Mouse (Mus musculus): ENCODE measurements at regions not wholly inside any gene's neighbourhood (a gene's known extent, or its start where the extent isn't known, plus 50 kb on each side); places are given as distances from the start of the nearest gene placed in this dataset.

DNA sequence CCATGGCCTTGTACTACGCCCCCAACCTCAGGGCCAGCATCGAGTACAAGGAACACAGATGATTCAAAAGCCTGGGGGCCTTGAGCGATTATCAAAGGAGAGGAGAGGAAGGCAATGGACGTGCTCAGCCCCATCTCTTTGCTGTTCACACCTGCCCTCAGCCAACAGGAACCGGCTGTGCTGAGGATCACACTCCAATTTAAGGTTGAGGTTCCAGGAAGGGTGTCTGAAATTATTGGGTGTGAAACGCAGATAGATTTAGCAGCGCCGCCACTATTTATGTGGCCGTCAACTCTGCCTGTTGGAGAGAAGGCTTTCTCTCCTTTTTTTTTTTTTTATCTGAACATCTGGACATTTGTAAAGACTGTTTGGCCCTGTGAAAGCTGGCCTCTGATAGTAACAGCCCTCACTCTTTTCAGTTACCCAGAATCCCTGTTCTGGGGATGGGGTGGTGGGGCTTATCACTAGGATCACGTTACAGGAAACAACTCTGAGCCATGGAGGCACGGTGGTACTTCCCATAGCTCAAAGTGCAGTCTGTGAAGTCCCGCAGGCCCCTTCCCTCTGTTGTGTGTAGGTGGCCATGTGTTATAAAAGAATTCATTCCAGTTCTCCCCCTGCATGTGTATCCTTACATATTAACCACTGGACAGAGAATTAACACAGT is 256.7 kb downstream of the Hs3st3b1 start:
- WGBS: 68% methylated on average over 12 of the region's 12 CpGs
- Histone ChIP-seq H3K36me3 (ENCODE audit: control insufficient read depth, insufficient read depth) (no peaks in the 10 kb centered on the region), H3K9ac (ENCODE audit: low read depth, low read length) (no peak overlapping the region), H3K4me2 (replicated peaks; ENCODE audit: low read depth) (no peak overlapping the region), H3K27me3 (replicated peaks; ENCODE audit: control insufficient read depth, insufficient read depth, low read length) (no peaks in the 10 kb centered on the region), H3K4me1 (replicated peaks; ENCODE audit: control insufficient read depth, insufficient read depth, low read length) (no peaks in the 10 kb centered on the region), H3K9me3 (ENCODE audit: control insufficient read depth) (no peaks in the 10 kb centered on the region), H3K4me3 (ENCODE audit: low read depth, low read length) (no peak overlapping the region), H3K27ac (ENCODE audit: low read depth, low read length) (no peak overlapping the region)
- no peak for TF ChIP-seq CTCF (IDR thresholded peaks at IDR 0.05; ENCODE audit: low read depth)
- ATAC-seq: no peak

DNA sequence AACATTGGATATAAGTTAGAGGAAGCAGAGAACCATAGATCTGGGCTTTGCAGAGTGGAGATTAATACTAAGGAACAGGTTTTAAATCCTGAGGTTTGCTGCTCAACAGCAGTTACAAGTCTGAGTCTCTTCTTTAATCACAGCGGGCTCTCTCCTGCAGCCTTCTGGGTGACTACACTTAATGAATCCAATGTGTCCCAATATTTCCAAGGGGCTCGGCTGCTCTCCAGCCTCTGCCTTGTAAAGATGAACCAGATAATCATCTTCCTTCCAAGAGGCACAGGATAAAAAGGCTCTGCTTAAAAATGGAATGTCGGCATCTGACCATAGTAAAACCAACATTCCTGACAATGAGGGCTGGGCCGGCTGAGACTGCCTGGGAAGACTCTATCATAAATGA is 251.6 kb downstream of the Hs3st3b1 start:
- Histone ChIP-seq H3K36me3 (ENCODE audit: control insufficient read depth, insufficient read depth) (no peaks in the 10 kb centered on the region), H3K27ac (ENCODE audit: low read depth, low read length) (no peak overlapping the region), H3K4me2 (replicated peaks; ENCODE audit: low read depth) (no peak overlapping the region), H3K27me3 (replicated peaks; ENCODE audit: control insufficient read depth, insufficient read depth, low read length) (no peaks in the 10 kb centered on the region), H3K9ac (ENCODE audit: low read depth, low read length) (no peak overlapping the region), H3K9me3 (ENCODE audit: control insufficient read depth) (no peaks in the 10 kb centered on the region), H3K4me3 (ENCODE audit: low read depth, low read length) (no peak overlapping the region), H3K4me1 (replicated peaks; ENCODE audit: control insufficient read depth, insufficient read depth, low read length) (no peaks in the 10 kb centered on the region)
- 68% methylated on average over 4 of the region's 4 CpGs for WGBS
- no peak for TF ChIP-seq CTCF (IDR thresholded peaks at IDR 0.05; ENCODE audit: low read depth)
- ATAC-seq: no peak

DNA sequence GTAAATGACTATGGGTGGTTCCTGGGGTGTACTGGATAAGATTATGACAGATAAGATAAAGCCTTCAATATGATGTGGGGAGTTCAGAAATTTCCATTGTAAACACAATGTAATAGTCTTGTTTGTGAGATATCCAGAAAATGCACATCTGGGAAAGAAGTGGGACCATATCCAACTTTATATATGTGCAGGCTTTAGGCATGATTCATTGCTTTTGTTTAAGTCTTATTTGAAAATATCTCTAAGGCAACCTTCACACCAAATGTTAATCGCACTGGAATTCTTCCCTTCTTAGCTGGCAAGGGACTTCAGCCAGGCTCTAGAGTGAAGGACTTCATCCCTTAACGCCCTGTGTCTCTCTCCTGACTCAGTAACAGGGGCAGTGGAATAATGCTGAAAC is 250.3 kb downstream of the Hs3st3b1 start:
- Histone ChIP-seq H3K4me1 (replicated peaks; ENCODE audit: control insufficient read depth, insufficient read depth, low read length) (no peaks in the 10 kb centered on the region), H3K27me3 (replicated peaks; ENCODE audit: control insufficient read depth, insufficient read depth, low read length) (no peaks in the 10 kb centered on the region), H3K4me2 (replicated peaks; ENCODE audit: low read depth) (no peak overlapping the region), H3K9ac (ENCODE audit: low read depth, low read length) (no peak overlapping the region), H3K36me3 (ENCODE audit: control insufficient read depth, insufficient read depth) (no peaks in the 10 kb centered on the region), H3K27ac (ENCODE audit: low read depth, low read length) (no peak overlapping the region), H3K4me3 (ENCODE audit: low read depth, low read length) (no peak overlapping the region), H3K9me3 (ENCODE audit: control insufficient read depth) (no peaks in the 10 kb centered on the region)
- TF ChIP-seq CTCF (IDR thresholded peaks at IDR 0.05; ENCODE audit: low read depth): no peak
- WGBS: 49% methylated on average over 2 of the region's 2 CpGs
- ATAC-seq: no peak

DNA sequence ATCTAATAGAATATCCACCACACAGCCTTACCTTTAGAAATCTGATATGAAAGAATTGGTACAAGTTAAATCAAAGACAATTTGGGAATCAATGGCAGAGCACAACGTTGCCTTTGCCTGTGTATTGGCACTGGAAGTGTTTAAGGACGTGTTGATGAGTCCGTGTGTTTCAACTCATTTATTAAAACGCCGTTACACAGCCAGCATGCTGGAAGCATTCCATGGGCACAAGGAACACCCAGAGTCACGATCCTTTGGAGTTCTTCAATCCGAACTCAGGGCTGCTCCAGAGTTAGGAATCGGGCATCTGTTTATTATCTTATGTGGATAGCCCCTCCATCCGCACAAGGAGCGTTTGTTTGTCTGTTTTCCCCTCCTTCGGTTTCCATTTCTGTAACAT is 244.2 kb downstream of the Hs3st3b1 start:
- WGBS: 82% methylated on average over 11 of the region's 11 CpGs
- no peak for ATAC-seq

DNA sequence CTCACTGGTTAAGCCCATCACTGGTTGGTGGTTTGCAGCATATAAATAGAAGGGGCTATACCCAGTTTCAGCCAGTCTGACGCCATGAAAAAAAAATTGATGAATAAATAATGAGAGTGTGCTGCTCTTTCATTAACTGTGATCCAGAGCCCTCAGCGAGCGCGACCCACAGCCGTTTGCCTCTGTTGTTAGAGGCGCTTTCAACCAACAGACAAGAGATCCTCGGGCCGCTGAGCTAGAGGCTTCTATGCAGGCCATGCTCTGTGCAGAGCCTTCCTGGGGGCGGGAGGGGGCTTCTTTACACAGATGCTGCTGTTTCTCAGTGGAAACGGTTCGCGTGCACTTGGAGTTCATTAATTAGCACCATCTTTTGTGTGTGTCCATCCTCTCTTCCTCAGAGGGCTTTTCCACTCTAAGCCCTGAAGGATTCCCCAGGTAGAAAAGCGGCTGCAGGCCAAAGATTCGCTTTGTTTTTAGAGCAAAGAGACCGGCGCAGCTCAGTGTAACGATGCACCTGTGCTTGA is 243.6 kb downstream of the Hs3st3b1 start:
- no peaks in the 10 kb centered on the region for H3K9me3 ChIP-seq (ENCODE audit: control insufficient read depth)
- no peak for ATAC-seq
- H3K4me2 ChIP-seq (replicated peaks; ENCODE audit: low read depth): no peak overlapping the region
- no peaks in the 10 kb centered on the region for H3K36me3 ChIP-seq (ENCODE audit: control insufficient read depth, insufficient read depth)
- no peak for TF ChIP-seq CTCF (IDR thresholded peaks at IDR 0.05; ENCODE audit: low read depth)
- H3K4me3 ChIP-seq (ENCODE audit: low read depth, low read length): no peak overlapping the region
- no peak overlapping the region for H3K27ac ChIP-seq (ENCODE audit: low read depth, low read length)
- H3K9ac ChIP-seq (ENCODE audit: low read depth, low read length): no peak overlapping the region
- H3K27me3 ChIP-seq (replicated peaks; ENCODE audit: control insufficient read depth, insufficient read depth, low read length): no peaks in the 10 kb centered on the region
- no peaks in the 10 kb centered on the region for H3K4me1 ChIP-seq (replicated peaks; ENCODE audit: control insufficient read depth, insufficient read depth, low read length)
- 85% methylated on average over 17 of the region's 17 CpGs for WGBS

More for the DNA sequence above, 244.2 kb downstream of the Hs3st3b1 start:
- Histone ChIP-seq H3K4me2 (replicated peaks; ENCODE audit: low read depth) (no peak overlapping the region), H3K4me3 (ENCODE audit: low read depth, low read length) (no peak overlapping the region), H3K4me1 (replicated peaks; ENCODE audit: control insufficient read depth, insufficient read depth, low read length) (no peaks in the 10 kb centered on the region), H3K27me3 (replicated peaks; ENCODE audit: control insufficient read depth, insufficient read depth, low read length) (no peaks in the 10 kb centered on the region), H3K9me3 (ENCODE audit: control insufficient read depth) (no peaks in the 10 kb centered on the region), H3K36me3 (ENCODE audit: control insufficient read depth, insufficient read depth) (no peaks in the 10 kb centered on the region), H3K9ac (ENCODE audit: low read depth, low read length) (no peak overlapping the region), H3K27ac (ENCODE audit: low read depth, low read length) (no peak overlapping the region)
- no peak for TF ChIP-seq CTCF (IDR thresholded peaks at IDR 0.05; ENCODE audit: low read depth)

DNA sequence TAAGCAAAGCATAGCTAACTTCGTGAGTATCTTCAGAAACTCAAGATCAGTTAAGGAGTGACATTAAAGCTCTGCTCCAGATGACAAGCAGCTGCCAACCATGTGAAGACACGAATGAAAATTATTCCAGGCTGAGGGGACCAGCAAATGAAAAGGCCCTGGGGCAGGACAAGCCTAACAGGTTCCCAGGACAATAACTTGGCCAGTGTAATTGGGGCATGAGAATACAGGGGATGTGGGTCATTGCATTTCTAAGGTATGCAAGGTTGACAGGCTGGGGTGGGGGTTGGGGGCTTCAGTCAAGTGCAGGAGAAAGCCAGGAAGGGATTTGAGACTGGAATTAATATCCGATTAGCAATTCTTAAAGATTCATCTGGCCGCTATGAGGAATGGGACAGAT is 242.6 kb downstream of the Hs3st3b1 start:
- no peaks in the 10 kb centered on the region for H3K36me3 ChIP-seq (ENCODE audit: control insufficient read depth, insufficient read depth)
- H3K9me3 ChIP-seq (ENCODE audit: control insufficient read depth): no peaks in the 10 kb centered on the region
- no peak overlapping the region for H3K4me3 ChIP-seq (ENCODE audit: low read depth, low read length)
- H3K27ac ChIP-seq (ENCODE audit: low read depth, low read length): no peak overlapping the region
- H3K9ac ChIP-seq (ENCODE audit: low read depth, low read length): no peak overlapping the region
- no peaks in the 10 kb centered on the region for H3K27me3 ChIP-seq (replicated peaks; ENCODE audit: control insufficient read depth, insufficient read depth, low read length)
- TF ChIP-seq CTCF (IDR thresholded peaks at IDR 0.05; ENCODE audit: low read depth): no peak
- 78% methylated on average over 4 of the region's 4 CpGs for WGBS
- H3K4me2 ChIP-seq (replicated peaks; ENCODE audit: low read depth): no peak overlapping the region
- H3K4me1 ChIP-seq (replicated peaks; ENCODE audit: control insufficient read depth, insufficient read depth, low read length): no peaks in the 10 kb centered on the region
- no peak for ATAC-seq

Measured in intestine, postnatal 0 days (tissue).